Mouse (Mus musculus): ENCODE measurements around the gene Dnajc4. TPM values are rescaled to one million over a fixed set of nuclear protein-coding genes. Genes with fewer than 3 reads are reported as not detected.
"Not testable (repeated sequence)": the region's sequence is repeated elsewhere in the genome, so short reads cannot be mapped to it uniquely, and the experiment has no call there.

The Dnajc4 gene
- polyA plus RNA-seq, 1 experiment, result 20.6 TPM

- H3K27me3 ChIP-seq (replicated peaks), result no peaks in the 10 kb centered on the region
- no peak for TF ChIP-seq GATA1 (IDR thresholded peaks at IDR 0.05; ENCODE audit: borderline replicate concordance, low read length)
- TF ChIP-seq FLI1 (IDR thresholded peaks at IDR 0.05; ENCODE audit: low read length), result no peak
- peak overlapping the region; percentile 91 for H3K4me3 ChIP-seq (replicated peaks)
- H3K4me1 ChIP-seq, result peaks cover 89% of the 10 kb centered on the region
- no peaks in the 10 kb centered on the region for H3K9me3 ChIP-seq
- peaks cover 38% of the 10 kb centered on the region for H3K36me3 ChIP-seq (replicated peaks; ENCODE audit: low read length)
Measured at GRCm38 (mm10) chr19:6995255-6995991, 3.1 kb upstream of the Dnajc4 start.

DNA sequence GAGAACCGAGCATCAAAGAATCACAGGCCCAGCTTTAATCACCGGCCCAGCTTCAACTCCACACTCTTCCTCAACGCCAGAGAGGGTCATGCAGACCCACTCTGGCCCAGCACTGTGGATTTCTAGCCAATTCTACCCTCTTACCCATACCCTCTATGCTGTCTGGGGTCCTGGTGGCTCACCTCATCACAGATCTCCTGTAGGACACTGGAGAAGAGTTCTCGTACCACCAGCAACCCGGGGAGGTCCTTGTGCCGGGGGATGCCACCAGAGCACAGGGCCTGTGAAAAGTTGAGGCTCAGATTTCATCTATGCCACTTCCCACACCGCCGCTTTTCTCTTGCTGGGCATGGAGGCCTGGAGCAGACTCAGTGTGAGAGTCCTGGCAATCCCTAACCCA, 2.1 kb upstream of the Dnajc4 start:
- Histone ChIP-seq H3K36me3 (replicated peaks; ENCODE audit: low read length) (peaks cover 33% of the 10 kb centered on the region), H3K4me1 (peaks cover 80% of the 10 kb centered on the region), H3K27me3 (replicated peaks) (no peaks in the 10 kb centered on the region), H3K4me3 (replicated peaks) (peak overlapping the region; percentile 29), H3K9me3 (no peaks in the 10 kb centered on the region)
- TF ChIP-seq GATA1 (IDR thresholded peaks at IDR 0.05; ENCODE audit: borderline replicate concordance, low read length), result no peak
- TF ChIP-seq FLI1 (IDR thresholded peaks at IDR 0.05; ENCODE audit: low read length), result no peak

- H3K36me3 ChIP-seq (replicated peaks; ENCODE audit: low read length), result peaks cover 32% of the 10 kb centered on the region
- H3K4me3 ChIP-seq (replicated peaks), result no peak overlapping the region
- H3K27me3 ChIP-seq (replicated peaks), result no peaks in the 10 kb centered on the region
- TF ChIP-seq FLI1 (IDR thresholded peaks at IDR 0.05; ENCODE audit: low read length) (no peak), GATA1 (IDR thresholded peaks at IDR 0.05; ENCODE audit: borderline replicate concordance, low read length) (no peak)
- no peaks in the 10 kb centered on the region for H3K9me3 ChIP-seq
- H3K4me1 ChIP-seq, result peaks cover 79% of the 10 kb centered on the region
Measured at GRCm38 (mm10) chr19:6994002-6994401, 1.6 kb upstream of the Dnajc4 start.

DNA sequence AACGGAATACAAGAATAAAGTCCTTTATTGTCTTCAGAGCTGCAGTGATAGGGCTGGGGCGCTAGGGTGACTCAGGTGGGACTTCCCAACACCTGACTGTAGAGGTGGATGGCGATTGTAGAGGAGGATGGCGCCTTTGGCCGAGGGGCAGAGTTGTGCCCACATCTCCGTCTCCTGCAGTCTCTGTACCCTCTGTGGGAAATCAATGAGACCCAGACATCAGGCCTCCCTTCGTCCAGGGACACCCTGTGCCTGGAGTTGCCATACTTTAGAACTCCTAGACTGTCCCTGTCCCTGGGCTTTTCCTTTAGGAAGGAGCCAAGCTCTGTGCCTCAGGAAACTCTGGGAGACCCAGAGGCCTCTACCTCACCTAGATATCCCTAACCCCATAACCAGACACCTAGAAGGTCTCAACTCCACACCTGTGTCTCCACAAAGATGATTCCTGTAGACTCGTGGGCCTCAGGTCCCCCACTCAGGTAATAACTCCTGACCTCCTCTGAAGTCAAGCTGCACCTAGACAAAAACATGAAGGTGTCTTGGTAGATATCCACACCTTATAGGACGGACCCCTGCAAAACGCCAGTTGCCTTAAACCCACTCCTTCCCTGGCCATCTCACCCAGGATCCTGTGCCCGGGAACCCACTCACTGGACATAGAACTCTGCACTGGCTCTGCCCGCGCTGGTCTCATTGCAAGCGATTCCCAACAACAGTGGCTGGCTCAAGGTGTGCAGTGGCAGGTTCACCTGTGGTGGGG, 819 bp upstream of the Dnajc4 start:
- Histone ChIP-seq H3K27me3 (replicated peaks) (no peaks in the 10 kb centered on the region), H3K4me1 (peaks cover 74% of the 10 kb centered on the region), H3K9me3 (no peaks in the 10 kb centered on the region), H3K36me3 (replicated peaks; ENCODE audit: low read length) (peaks cover 24% of the 10 kb centered on the region), H3K4me3 (replicated peaks) (peak overlapping the region; percentile 96)
- TF ChIP-seq FLI1 (IDR thresholded peaks at IDR 0.05; ENCODE audit: low read length) (no peak), GATA1 (IDR thresholded peaks at IDR 0.05; ENCODE audit: borderline replicate concordance, low read length) (no peak)

DNA sequence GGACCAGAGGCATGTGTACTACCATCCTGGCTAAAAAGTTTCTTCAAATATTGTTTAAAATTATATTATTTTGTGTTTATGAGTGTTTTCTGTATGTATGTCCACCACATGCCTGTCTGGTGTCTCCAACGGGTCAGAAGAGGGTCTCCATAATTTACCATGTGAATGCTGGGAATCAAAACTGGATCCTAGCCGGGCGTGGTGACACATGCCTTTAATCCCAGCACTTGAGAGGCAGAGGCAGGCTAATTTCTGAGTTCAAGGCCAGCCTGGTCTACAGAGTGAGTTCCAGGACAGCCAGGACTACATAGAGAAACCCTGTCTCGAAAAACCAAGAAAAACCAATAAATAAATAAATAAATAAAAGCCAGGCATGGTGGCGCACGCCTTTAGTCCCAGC, 1.2 kb downstream of the Dnajc4 start:
- Histone ChIP-seq H3K4me1 (peaks cover 72% of the 10 kb centered on the region), H3K36me3 (replicated peaks; ENCODE audit: low read length) (peaks cover 15% of the 10 kb centered on the region)
- not testable (repeated sequence) for H3K27me3 ChIP-seq (replicated peaks); H3K4me3 ChIP-seq (replicated peaks); H3K9me3 ChIP-seq

GRCm38 (mm10) chr19:6990712-6991111, 1.7 kb downstream of the Dnajc4 start:
- Histone ChIP-seq H3K27me3 (replicated peaks) (no peaks in the 10 kb centered on the region), H3K9me3 (no peaks in the 10 kb centered on the region), H3K36me3 (replicated peaks; ENCODE audit: low read length) (peaks cover 19% of the 10 kb centered on the region), H3K4me3 (replicated peaks) (no peak overlapping the region), H3K4me1 (peaks cover 72% of the 10 kb centered on the region)
- TF ChIP-seq FLI1 (IDR thresholded peaks at IDR 0.05; ENCODE audit: low read length) (no peak), GATA1 (IDR thresholded peaks at IDR 0.05; ENCODE audit: borderline replicate concordance, low read length) (no peak)

GRCm38 (mm10) chr19:6989251-6989650, 3.1 kb downstream of the Dnajc4 start:
- H3K4me1 ChIP-seq, result peaks cover 66% of the 10 kb centered on the region
- H3K9me3 ChIP-seq, result no peaks in the 10 kb centered on the region
- no peak for TF ChIP-seq FLI1 (IDR thresholded peaks at IDR 0.05; ENCODE audit: low read length)
- TF ChIP-seq GATA1 (IDR thresholded peaks at IDR 0.05; ENCODE audit: borderline replicate concordance, low read length), result no peak
- no peak overlapping the region for H3K4me3 ChIP-seq (replicated peaks)
- H3K27me3 ChIP-seq (replicated peaks), result no peaks in the 10 kb centered on the region
- H3K36me3 ChIP-seq (replicated peaks; ENCODE audit: low read length), result peaks cover 32% of the 10 kb centered on the region

- Histone ChIP-seq H3K36me3 (replicated peaks; ENCODE audit: low read length) (peaks cover 37% of the 10 kb centered on the region), H3K4me1 (peaks cover 54% of the 10 kb centered on the region), H3K27me3 (replicated peaks) (no peaks in the 10 kb centered on the region), H3K4me3 (replicated peaks) (peak overlapping the region; percentile 95), H3K9me3 (no peaks in the 10 kb centered on the region)
- no peak for TF ChIP-seq GATA1 (IDR thresholded peaks at IDR 0.05; ENCODE audit: borderline replicate concordance, low read length)
- TF ChIP-seq FLI1 (IDR thresholded peaks at IDR 0.05; ENCODE audit: low read length), result no peak
Measured at GRCm38 (mm10) chr19:6987904-6988285, 4.5 kb downstream of the Dnajc4 start.

DNA sequence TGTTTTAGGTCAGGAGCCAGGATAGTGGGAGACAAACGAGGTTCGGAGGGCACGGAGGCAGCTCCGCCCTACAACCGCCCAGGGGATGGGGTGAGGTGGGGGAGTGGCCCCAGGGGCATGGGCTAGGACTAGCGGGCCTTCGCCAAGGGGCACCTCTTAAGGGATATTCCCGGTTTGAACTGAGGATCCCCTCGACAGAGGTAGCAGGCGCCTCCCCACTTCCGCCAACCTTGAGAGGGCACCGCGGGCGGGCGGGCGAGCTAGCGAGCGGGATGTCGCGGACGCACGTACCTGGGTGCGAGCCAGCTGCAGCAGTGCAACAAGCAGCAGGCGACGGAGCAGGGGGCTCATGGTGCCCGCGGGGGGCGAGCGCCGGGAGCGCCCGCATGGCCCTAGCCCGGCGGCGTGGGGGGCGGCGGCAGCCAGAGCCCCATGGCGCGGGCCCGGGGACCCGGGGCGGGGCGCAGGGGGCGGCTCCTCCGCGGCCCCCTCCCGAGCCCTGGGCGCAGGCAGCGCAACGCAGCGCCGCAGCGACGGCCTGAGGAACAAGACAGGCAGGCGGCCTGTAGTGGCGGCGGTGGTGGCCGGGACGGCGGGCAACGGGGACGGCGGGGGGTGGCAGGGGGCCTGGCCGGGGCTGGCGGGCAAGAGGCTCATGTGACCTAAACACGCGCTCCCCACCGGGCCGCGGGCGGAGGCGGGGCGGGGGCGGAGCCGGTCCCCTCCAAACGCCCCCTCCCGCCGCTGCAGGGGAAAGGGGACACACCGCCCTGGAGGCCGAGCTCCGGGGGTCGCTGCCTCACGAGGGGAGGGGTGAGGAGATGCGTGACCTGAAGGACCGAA, 5.1 kb downstream of the Dnajc4 start, which contains the start of gene Vegfb:
Gene Vegfb (minus strand): TSS at position 591 of the 843 bp plus-strand sequence.
- no peaks in the 10 kb centered on the region for H3K27me3 ChIP-seq (replicated peaks)
- H3K36me3 ChIP-seq (replicated peaks; ENCODE audit: low read length), result peaks cover 42% of the 10 kb centered on the region
- peak within 1 kb of the TSS; percentile 95 for H3K4me3 ChIP-seq (replicated peaks)
- H3K9me3 ChIP-seq, result no peaks in the 10 kb centered on the region
- H3K4me1 ChIP-seq, result peaks cover 56% of the 10 kb centered on the region
- no peak for TF ChIP-seq GATA1 (IDR thresholded peaks at IDR 0.05; ENCODE audit: borderline replicate concordance, low read length)
- no peak for TF ChIP-seq FLI1 (IDR thresholded peaks at IDR 0.05; ENCODE audit: low read length)

Data from megakaryocyte, embryonic 14.5 days (primary cell).